Mouse (Mus musculus) intestine, embryonic 14.5 days (tissue): ENCODE measurements at regions not wholly inside any gene's neighbourhood (a gene's known extent, or its start where the extent isn't known, plus 50 kb on each side); places are given as distances from the start of the nearest gene placed in this dataset.

Experiments used
- ATAC-seq: fragments of 200-750 bp; cut with Nextera tagmentation; replicated peaks from 2 replicates; pipeline ENCODE4 v1.8.0; 2017; ENCODE audit warnings: low read depth, moderate number of reproducible peaks, moderate TSS enrichment, moderate library complexity; ENCODE audit not compliant: low FRiP score, low TSS enrichment
- DNase-seq: peaks from one replicate; pipeline ENCODE4 v3.0.0-alpha.2; 2018; ENCODE audit warnings: low spot score
- H3K27ac ChIP-seq: fragments of 300-500 bp; sonication (generic); 2 replicates; pipeline ENCODE4 v1.5.1; 2014; ENCODE audit warnings: low read depth, mild to moderate bottlenecking, control low read depth
- H3K27me3 ChIP-seq: fragments of 300-500 bp; sonication (generic); replicated peaks from 2 replicates; pipeline ENCODE4 v1.6.1; 2014; ENCODE audit warnings: low read length, control low read depth; ENCODE audit not compliant: control insufficient read depth, insufficient read depth
- H3K36me3 ChIP-seq: fragments of 300-500 bp; sonication (generic); 2 replicates; pipeline ENCODE4 v1.6.1; 2014; ENCODE audit warnings: low read length, control low read depth; ENCODE audit not compliant: control insufficient read depth, insufficient read depth
- H3K4me1 ChIP-seq: fragments of 300-500 bp; sonication (generic); replicated peaks from 2 replicates; pipeline ENCODE4 v1.6.1; 2014; ENCODE audit warnings: low read length, control low read depth, mixed read lengths; ENCODE audit not compliant: control insufficient read depth, insufficient read depth
- H3K4me2 ChIP-seq: fragments of 300-500 bp; sonication (generic); 2 replicates; pipeline ENCODE4 v1.6.1; 2014; ENCODE audit warnings: low read length
- H3K4me3 ChIP-seq: fragments of 300-500 bp; sonication (generic); 2 replicates; pipeline ENCODE4 v1.5.1; 2014; ENCODE audit warnings: low read depth, low read length, control low read depth, mixed read lengths
- H3K9ac ChIP-seq: fragments of 300-500 bp; sonication (generic); 2 replicates; pipeline ENCODE4 v1.6.1; 2014; ENCODE audit warnings: mild to moderate bottlenecking, low read length
- H3K9me3 ChIP-seq: fragments of 300-500 bp; sonication (generic); 2 replicates; pipeline ENCODE4 v1.6.1; 2016; ENCODE audit warnings: low read length, control low read depth; ENCODE audit not compliant: control insufficient read depth
- WGBS: fragments of 180-500 bp; shearing (Covaris S2); extraction: QIAGEN DNeasy Blood & Tissue Kit; methylation state at CpG from one replicate; pipeline ENCODE4 v1.1.7; 2014; 5-methylcytosine and 5-hydroxymethylcytosine counted together

DNA sequence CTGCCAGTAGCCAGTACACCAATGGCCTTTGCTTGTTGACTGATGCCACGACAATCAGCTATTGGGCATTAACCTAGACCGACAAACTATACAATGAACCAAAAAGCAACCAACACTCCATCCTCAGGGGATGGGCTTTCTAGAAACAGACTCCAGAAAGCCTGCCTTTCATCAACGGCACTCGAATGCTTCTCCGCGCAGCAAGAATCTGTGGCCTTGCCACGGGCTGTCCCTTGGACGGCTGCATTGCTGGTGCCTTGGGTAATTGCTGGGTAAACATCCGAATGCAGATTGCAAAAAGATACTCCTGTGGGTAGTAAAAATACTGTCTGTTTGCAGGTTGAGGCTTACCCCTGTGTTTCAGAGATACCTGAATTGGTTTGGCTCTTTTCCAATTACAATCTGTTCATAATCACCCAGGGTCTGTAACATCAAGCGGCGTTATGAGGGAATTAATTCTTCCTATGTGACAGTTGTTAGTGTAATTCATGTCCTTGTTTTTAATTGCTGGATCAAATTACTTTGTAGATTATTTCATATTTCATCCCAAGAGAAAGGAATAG lies 319.0 kb upstream of the Kif2a start:
- Histone ChIP-seq H3K4me2 (no peak overlapping the region), H3K9ac (no peak overlapping the region), H3K4me3 (no peak overlapping the region), H3K27me3 (no peaks in the 10 kb centered on the region), H3K27ac (no peak overlapping the region), H3K4me1 (no peaks in the 10 kb centered on the region), H3K9me3 (no peaks in the 10 kb centered on the region), H3K36me3 (no peaks in the 10 kb centered on the region)
- ATAC-seq (no peak), DNase-seq (no peak)
- 39% methylated on average over 11 of the region's 11 CpGs for WGBS

DNA sequence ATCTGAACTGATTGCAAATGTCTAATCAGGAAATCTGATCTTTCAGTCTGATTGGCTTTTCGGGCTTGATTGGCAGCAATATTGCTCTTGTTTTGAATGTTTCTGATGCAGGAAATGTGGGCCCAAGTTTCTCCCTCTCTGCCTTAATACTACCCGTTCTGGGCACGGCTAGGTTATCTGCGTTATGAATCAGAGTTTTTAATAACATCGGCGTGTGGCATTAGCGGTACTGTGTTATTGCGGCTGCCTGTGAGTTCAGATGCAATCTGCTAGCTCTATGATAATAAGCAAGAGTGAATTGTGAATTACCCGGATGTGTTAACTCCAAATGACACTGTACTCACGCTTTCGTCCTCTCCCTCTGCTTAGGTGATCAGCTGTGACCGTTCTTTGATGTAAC lies 316.2 kb upstream of the Kif2a start:
- no peak overlapping the region for H3K4me3 ChIP-seq
- H3K36me3 ChIP-seq, result no peaks in the 10 kb centered on the region
- H3K9ac ChIP-seq, result no peak overlapping the region
- WGBS, result 87% methylated on average over 12 of the region's 12 CpGs
- no peak for ATAC-seq
- H3K9me3 ChIP-seq, result no peaks in the 10 kb centered on the region
- DNase-seq, result no peak
- H3K27ac ChIP-seq, result no peak overlapping the region
- no peak overlapping the region for H3K4me2 ChIP-seq
- H3K27me3 ChIP-seq, result no peaks in the 10 kb centered on the region
- H3K4me1 ChIP-seq, result no peaks in the 10 kb centered on the region

DNA sequence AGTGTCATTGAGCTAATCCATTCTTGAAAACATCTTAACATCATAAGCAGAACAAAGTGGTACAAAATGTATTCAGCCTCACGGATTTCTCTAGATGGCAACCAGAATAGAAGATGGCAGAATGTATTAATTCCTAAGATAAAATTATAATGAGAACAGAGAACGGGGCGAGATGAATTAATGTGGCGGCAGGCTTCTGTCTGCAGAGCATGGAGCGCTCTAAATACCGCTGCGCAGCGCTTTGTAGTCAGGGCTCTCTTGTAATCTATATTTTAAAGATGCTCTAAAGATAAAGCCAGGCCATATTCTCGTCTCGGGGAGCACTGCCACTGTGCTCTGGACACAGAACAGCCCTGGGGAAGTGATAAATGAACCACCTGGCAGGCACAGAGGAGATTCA lies 315.2 kb upstream of the Kif2a start:
- no peak for DNase-seq
- H3K36me3 ChIP-seq, result no peaks in the 10 kb centered on the region
- no peak overlapping the region for H3K4me2 ChIP-seq
- no peaks in the 10 kb centered on the region for H3K4me1 ChIP-seq
- H3K27me3 ChIP-seq, result no peaks in the 10 kb centered on the region
- H3K9me3 ChIP-seq, result no peaks in the 10 kb centered on the region
- H3K4me3 ChIP-seq, result no peak overlapping the region
- ATAC-seq, result no peak
- no peak overlapping the region for H3K9ac ChIP-seq
- no peak overlapping the region for H3K27ac ChIP-seq
- WGBS, result 65% methylated on average over 10 of the region's 10 CpGs

DNA sequence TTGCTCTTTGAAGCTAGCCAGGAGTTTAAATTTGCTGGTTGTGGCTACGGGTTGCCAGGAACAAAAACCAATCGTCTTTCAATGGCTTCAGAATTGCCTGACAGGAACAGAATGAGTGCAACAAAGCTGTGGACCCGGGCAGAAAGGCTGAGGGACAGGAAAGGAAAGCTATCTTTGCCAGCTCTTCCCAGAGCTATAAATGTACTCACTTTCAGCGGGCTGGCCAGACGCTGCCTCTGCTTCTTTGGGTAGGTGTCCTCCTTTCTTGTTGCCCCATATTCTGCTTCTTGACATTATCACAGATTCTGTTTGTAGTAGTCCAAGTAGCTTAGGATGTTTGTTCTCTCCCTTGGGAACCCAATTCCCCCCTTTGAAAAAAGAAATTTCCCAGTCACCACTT lies 307.4 kb upstream of the Kif2a start:
- 81% methylated on average over 5 of the region's 5 CpGs for WGBS
- no peak overlapping the region for H3K4me2 ChIP-seq
- ATAC-seq (no peak), DNase-seq (no peak)
- no peaks in the 10 kb centered on the region for H3K4me1 ChIP-seq
- H3K4me3 ChIP-seq, result no peak overlapping the region
- H3K27me3 ChIP-seq, result no peaks in the 10 kb centered on the region
- no peaks in the 10 kb centered on the region for H3K9me3 ChIP-seq
- no peak overlapping the region for H3K9ac ChIP-seq
- no peaks in the 10 kb centered on the region for H3K36me3 ChIP-seq
- no peak overlapping the region for H3K27ac ChIP-seq

DNA sequence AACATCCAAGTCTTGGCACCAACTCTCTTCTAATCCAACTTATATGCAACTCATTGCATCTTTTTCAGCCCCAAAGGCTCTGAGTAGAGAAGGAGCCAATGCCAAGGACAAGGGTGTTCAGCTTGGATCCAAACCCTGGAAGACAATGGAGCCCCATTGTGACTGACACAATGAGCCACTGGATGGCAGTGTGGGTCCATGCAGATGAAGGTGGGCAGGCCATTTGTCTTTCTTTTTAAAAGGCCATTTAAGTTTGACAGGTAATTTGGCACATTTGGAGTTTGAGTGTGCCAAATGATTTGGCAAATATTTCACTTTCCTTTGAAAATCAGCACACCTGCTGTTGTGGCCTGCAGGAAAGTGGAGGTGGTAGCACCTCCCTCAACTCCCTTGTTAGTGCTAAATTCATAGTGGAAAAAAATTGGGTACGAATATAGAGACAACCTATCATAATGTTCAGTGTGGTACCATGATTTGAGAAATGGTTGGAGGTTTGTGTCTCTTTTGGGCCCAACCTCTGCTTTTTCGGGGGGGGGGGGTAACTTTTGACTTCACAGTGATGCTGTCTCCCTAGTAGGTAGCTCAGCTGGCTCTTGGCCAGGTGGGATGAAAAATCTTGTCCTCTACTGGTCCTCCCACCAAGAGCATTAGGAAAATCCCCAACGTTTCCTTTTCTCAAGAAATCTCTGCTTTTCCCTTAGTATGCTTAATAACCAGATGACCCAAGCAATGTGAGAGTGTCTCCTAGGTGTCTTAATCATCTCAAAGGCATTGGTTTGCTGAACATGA lies 304.0 kb upstream of the Kif2a start:
- Histone ChIP-seq H3K27me3 (no peaks in the 10 kb centered on the region), H3K36me3 (no peaks in the 10 kb centered on the region), H3K9me3 (no peaks in the 10 kb centered on the region), H3K27ac (no peak overlapping the region), H3K4me3 (no peak overlapping the region), H3K4me2 (no peak overlapping the region), H3K4me1 (no peaks in the 10 kb centered on the region), H3K9ac (no peak overlapping the region)
- WGBS, result 56% methylated on average over 3 of the region's 3 CpGs
- DNase-seq (peak; percentile 74), ATAC-seq (no peak)

DNA sequence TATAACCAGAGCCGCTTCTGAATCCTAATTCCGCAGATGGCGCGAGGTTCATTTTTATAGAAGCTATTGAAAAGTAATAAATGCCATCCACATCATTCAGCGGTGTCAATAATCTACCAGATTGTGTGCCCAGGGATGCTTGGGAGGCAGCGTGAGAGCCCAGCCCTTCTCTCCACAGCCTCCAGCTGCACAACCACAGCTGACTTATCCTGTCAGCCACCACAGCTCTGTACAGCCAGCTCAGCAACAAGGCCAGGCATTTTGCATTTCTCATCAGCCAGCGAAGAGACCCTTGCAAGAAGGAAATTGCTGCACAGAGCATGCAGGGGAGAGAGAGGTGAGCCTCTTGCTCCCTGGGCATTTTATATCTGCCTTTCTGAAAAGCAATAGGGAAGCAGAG lies 292.8 kb upstream of the Kif2a start:
- H3K4me2 ChIP-seq, result no peak overlapping the region
- no peak overlapping the region for H3K27ac ChIP-seq
- H3K4me1 ChIP-seq, result no peaks in the 10 kb centered on the region
- no peaks in the 10 kb centered on the region for H3K36me3 ChIP-seq
- DNase-seq (no peak), ATAC-seq (no peak)
- H3K27me3 ChIP-seq, result no peaks in the 10 kb centered on the region
- 91% methylated on average over 7 of the region's 7 CpGs for WGBS
- H3K9me3 ChIP-seq, result no peaks in the 10 kb centered on the region
- no peak overlapping the region for H3K9ac ChIP-seq
- no peak overlapping the region for H3K4me3 ChIP-seq

DNA sequence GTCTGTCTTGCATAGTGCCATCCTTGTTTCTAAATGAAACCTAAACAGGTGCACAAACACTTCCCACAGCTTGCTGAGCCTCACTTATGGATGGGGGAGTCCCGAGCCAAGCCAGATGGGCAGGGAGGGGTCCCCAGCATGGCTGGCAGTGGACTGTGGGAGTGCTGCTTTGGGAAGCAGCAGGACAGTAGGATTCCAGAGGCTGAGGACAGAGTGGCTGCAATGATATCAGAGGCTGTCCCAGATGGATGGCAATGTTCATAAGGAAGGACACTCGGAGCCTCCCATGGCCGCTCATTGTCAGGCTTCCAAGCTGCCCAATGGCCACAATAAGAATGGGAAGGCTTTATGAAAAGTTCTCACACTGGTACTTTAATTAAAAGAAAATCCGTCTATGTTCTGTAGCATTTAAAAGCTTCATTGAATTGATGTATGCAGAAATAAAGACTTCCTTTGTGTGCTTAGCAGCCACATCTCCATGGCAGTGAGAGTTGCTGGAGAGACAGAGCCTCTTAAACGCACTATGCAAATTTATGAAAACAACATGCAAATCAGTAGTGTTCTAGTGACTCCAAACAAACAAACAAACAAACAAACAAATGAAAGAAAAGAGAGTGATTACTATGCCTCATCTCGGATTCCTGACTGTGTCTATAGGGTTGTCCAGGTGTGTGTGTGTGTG lies 287.2 kb upstream of the Kif2a start:
- Histone ChIP-seq H3K4me3 (no peak overlapping the region), H3K4me1 (no peaks in the 10 kb centered on the region), H3K36me3 (no peaks in the 10 kb centered on the region), H3K4me2 (no peak overlapping the region), H3K27me3 (no peaks in the 10 kb centered on the region), H3K9me3 (no peaks in the 10 kb centered on the region), H3K27ac (no peak overlapping the region), H3K9ac (no peak overlapping the region)
- DNase-seq (no peak), ATAC-seq (no peak)
- 73% methylated on average over 6 of the region's 6 CpGs for WGBS

DNA sequence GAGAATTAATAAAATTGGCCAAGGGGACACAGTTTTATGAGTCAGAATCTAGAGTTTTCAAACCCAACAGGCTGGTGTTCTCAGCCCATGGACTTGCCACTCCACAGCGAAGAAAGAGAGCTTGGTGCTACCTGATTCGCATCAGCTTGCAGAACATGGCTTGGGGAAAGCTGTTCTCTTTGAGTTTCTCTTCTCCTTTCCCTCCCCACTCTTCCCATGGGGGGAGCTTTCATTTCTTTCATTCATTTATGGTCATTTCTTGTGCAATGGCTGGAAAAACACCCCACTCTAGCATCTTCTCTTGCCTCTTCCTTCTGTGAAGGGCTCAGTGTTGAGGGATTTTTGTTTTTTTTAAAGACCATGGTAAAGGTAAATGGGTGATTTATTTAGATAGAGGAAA lies 286.5 kb upstream of the Kif2a start:
- 86% methylated on average over 2 of the region's 2 CpGs for WGBS

More for the DNA sequence above, 286.5 kb upstream of the Kif2a start:
- Histone ChIP-seq H3K36me3 (no peaks in the 10 kb centered on the region), H3K4me2 (no peak overlapping the region), H3K27ac (no peak overlapping the region), H3K27me3 (no peaks in the 10 kb centered on the region), H3K9ac (no peak overlapping the region), H3K9me3 (no peaks in the 10 kb centered on the region), H3K4me3 (no peak overlapping the region), H3K4me1 (no peaks in the 10 kb centered on the region)
- no peak for DNase-seq
- ATAC-seq, result no peak
